Mouse (Mus musculus) embryo, embryonic 10.5 days (tissue): ENCODE measurements at regions not wholly inside any gene's neighbourhood (a gene's known extent, or its start where the extent isn't known, plus 50 kb on each side); places are given as distances from the start of the nearest gene placed in this dataset.
A peak's percentile ranks its signal among the peaks of the same experiment; 100 is the strongest.
"Not testable (repeated sequence)": the region's sequence is repeated elsewhere in the genome, so short reads cannot be mapped to it uniquely, and the experiment has no call there.

Experiments
- DNase-seq: peaks from one replicate; pipeline ENCODE4 v3.0.0-alpha.2; 2015; ENCODE audit warnings: low spot score

- DNase-seq, result no peak
Measured at GRCm38 (mm10) chrX:18960465-18960864, 499.3 kb upstream of the 4930578C19Rik start.

GRCm38 (mm10) chrX:18942612-18943011, 481.4 kb upstream of the 4930578C19Rik start:
- DNase-seq, result no peak

- no peak for DNase-seq
Measured at GRCm38 (mm10) chrX:18933340-18933739, 472.1 kb upstream of the 4930578C19Rik start.

GRCm38 (mm10) chrX:18923084-18923483, 461.9 kb upstream of the 4930578C19Rik start:
- no peak for DNase-seq

GRCm38 (mm10) chrX:18921366-18922092, 460.3 kb upstream of the 4930578C19Rik start:
- DNase-seq, result peak; percentile 0

- DNase-seq, result no peak
Measured at GRCm38 (mm10) chrX:18882784-18883171, 421.6 kb upstream of the 4930578C19Rik start.

- peak; percentile 9 for DNase-seq
Measured at GRCm38 (mm10) chrX:18882088-18882783, 421.0 kb upstream of the 4930578C19Rik start.

- DNase-seq, result no peak
Measured at GRCm38 (mm10) chrX:18875734-18876133, 414.5 kb upstream of the 4930578C19Rik start.

- DNase-seq, result peak; percentile 9
Measured at GRCm38 (mm10) chrX:18874051-18874450, 412.9 kb upstream of the 4930578C19Rik start.

GRCm38 (mm10) chrX:18838668-18839067, 377.5 kb upstream of the 4930578C19Rik start:
- DNase-seq, result no peak

- not testable (repeated sequence) for DNase-seq
Measured at GRCm38 (mm10) chrX:18824971-18825370, 363.8 kb upstream of the 4930578C19Rik start.

- peak; percentile 1 for DNase-seq
Measured at GRCm38 (mm10) chrX:18814441-18814973, 353.3 kb upstream of the 4930578C19Rik start.
